Mouse (Mus musculus) left cerebral cortex, adult 8-10 months (tissue): Measurements from ENCODE around the gene Ldlrad3. TPM values are rescaled to one million over a fixed set of nuclear protein-coding genes. Genes with fewer than 3 reads are reported as not detected.
A peak's percentile ranks its signal among the peaks of the same experiment; 100 is the strongest.

Source experiments
- DNase-seq, 2 experiments: peaks; one replicate each; pipeline ENCODE4 v3.0.0; 2022; ENCODE audit warnings: low spot score in 2 of 2
- total RNA-seq, 4 experiments: library from RNA; stranded (reverse); gene quantifications; 2 replicates each; pipeline ENCODE4 v1.2.4; 2022

Gene Ldlrad3
- total RNA-seq, 4 experiments from 2014 or later, result 11.3 to 12.5 (median 12.0) TPM

DNA sequence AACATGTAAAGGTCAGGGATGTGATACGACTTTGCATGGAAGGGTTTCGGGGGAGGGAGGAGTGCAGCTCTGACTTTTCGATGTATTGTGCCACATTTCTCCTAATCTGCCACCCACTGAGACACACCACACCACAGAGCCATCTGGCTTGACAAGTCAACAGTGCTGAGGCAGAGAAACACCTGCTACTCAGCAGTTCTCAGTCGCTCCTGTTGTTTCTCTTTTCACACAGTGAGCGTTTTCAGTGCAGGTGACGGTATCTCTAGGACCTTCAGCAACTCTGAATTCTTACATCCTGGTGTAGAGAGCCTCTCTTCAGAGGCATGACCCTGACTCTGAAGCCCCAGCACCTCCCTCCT lies 68.8 kb downstream of the Ldlrad3 start:
- no peak for DNase-seq

DNA sequence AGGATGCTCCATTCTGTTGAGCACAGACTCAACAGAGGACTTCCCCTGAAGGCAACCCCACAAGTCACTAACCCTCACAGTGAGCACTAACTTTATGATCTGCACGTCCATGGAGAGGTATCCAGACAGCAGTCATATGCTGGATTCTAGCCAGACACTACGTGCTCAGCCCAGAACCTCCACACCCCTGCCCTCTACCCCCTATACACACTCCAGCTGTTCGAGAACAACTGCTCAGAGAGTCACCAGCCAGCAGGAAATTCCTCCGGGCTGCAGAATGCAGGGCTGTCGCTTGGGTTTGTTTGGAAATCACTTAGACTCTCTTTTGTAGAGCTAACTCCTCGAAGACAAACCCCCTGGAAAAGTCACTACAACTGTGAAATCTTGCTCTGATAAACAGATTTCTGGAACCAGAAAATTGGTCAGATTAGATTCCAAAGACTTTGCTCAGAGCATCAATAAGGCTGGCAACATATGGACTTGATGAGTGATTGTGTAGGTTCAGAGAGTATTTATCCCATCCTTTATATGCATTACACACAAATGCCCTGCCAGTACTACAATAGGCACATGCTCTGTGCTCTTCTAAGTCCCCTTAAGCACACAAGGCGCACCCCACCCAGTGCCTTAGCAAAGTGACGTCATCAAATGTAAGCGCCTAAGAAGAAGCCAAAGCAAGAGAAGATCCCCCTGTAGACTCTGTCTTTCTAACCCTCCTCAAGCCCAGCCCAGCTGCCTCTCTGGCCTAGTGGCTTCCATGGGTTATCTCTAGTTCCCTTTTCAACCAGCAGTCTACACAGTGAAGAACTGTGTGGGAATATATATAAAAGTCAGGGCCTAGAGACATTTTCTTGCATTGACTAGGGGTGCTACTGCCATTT lies 69.4 kb downstream of the Ldlrad3 start:
- DNase-seq, result no peak

DNA sequence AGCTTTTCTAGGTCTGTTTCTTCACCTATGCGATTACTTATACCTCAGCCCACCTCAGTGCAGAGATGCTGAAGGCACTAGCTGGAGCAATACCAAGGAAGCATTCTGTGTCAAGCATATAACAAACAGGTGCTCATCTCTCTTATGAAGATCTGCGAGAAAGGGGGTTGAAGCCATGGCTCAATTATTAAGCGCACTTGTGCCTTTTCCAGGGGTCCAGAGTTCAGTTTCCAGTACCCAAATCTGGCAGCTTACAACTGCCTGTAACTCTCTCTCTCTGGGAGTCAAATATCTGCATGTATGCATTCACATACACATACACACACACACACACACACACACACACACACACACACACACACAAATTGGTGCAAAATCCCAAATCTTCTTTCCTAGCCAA lies 72.4 kb downstream of the Ldlrad3 start:
- DNase-seq, result no peak

DNA sequence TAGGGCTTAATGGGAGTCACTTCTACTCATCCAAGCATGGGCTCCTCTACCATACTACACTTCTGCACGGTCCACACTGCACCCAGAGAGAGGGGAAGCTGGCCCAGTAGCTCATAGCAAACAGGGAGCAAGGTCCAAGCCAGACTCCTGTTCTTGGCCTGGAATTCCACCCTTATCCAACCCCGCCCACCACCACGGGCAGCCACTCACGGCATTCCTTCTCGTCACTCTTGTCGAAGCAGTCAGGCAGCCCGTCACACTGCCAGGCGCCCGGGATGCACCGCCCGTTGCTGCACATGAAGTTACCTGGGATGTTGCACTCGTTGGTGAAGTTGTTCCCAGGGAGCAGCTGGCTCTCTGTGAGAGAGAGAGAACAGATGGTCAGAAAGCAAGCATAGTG lies 72.9 kb downstream of the Ldlrad3 start:
- no peak for DNase-seq

DNA sequence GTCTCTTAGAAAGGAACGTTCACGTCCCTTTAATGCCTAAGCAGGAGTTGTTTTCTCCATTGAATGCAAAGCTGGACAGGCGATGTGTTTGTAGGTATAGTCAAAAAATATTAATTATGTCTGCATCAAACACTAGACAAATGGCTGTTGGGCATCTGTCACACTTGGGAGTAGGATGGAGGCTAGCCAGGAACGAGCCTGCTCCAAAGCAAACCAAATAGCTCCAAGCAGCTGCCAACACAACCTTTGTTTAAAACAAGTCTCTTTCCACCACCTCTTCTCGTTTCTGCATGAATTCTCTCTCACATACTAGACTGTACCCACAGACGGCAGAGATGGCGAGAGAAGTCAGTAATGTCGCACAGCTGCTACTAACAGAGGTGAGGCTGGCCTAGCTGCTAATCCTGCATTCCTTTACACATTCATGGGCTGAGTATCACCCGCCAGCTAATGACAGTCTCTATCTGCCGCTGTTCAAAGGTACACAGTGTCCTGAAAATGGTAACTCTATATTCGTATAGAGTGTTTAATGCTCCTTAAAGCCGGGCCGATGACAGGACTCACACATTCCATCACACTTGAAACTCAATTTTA lies 74.2 kb downstream of the Ldlrad3 start:
- DNase-seq, result no peak

DNA sequence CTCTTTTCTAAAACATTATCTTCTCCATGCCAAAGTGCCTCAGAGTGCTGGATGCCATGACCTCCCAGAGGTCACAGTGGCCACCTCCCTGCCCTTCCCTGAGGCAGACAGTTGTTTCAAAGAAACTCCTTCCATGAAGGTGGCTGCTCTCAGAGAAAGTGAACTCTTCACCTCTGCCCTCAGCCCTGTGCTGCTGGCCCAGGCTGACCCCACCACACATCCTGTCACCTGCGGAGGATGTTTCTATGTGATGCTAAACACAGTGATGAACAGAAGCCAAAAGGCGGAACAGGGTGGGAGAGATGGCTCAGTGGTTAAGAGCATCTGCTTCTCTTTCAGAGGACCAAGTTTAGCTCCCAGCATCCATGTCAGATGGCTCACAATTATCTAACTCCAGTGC lies 75.9 kb downstream of the Ldlrad3 start:
- DNase-seq, result no peak

DNA sequence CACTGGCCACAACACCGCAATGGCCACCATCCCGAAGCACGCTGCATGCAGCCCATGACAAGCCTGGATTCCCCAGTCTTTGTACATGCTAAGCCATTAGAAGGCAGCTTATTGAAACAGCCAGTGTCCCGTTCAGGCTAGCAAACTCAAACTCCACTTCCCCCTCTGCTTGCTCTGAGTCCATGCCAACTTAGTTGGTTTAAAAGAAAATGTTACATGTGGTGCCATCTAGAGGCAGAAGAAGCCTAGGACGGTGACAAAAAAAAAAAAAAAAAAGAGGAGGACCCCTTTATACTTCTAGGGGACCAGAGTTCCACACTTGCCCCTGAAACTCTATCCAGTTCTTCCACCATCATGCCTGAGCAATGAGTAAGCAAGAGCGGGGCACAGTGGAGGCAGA lies 78.9 kb downstream of the Ldlrad3 start:
- no peak for DNase-seq

DNA sequence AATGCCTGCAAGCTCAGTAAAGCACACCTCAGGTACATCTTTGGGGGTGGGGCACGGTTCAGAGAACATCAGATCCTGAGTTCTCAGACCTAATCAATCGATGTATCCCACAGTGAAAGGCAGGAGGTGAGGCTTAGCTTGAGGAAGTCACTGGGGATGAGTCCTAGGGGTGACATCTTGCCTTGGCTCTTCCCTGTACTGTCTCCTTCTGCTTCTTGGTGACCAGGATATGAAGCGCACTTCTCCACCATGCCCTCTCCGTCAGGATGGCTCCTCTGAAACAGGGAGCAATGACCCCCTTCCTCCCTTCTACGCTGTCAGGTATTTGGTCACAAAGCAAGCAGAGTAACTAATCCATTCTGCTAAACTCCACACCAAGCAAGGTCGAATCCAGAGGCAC lies 79.5 kb downstream of the Ldlrad3 start:
- DNase-seq, result no peak

DNA sequence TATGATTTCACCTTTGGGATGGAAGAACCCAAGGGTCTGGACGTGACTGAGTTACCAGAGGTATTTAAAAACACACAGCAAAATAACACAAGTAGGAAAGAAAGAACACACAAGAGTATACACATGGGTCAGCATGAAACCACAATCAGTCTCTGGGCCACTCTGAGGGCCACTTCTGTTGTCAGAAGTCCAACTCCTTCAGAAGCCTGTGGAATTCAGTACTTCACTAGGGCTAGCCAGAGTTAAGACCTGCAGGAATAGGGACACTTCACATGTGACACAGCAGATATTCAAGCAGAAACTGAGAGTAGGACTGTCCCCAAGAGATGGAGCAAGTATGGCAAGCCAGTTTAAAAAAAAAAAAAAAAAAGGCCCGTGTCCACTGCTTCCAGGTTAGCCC lies 80.7 kb downstream of the Ldlrad3 start:
- no peak for DNase-seq

DNA sequence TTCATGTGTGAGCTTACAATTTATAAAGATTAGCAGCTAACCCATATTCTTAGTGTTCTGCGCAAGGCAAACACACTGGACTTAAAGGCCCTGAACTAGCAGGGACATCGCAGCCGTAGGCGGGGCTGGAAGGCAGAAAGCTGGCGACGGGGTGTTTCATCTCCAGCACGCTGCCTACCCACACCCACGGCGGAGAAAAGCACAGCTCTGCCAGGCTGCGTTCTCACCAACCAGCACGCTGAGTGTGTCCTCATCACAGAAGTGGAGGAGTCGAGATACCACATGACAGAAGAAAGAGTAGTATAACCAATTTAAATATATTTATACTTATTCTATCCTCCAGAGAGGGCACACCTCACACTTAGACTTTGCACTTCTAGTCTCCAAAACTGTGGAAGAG lies 82.2 kb downstream of the Ldlrad3 start:
- DNase-seq, result peak in 1 of 2 experiments; percentile 78

DNA sequence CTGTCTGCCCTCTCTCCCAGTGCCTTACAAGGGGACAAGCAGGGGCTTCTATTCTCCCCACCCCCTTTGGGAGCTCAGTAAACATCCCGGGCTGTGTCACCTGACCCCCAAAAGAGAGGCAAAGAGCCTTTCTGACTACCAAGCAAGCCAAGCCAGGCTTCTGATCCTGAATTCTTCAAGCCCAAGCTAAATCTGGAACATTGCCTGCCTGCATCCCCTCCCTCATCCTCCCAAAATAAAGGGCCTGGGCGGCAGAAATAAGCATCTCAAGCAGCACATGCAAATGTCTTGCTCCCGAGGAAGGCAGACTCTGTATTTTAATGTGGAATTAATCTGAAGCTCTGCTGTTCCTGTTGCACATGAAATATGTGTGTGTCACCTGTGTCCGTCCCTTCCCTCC lies 85.7 kb downstream of the Ldlrad3 start:
- DNase-seq, result no peak

DNA sequence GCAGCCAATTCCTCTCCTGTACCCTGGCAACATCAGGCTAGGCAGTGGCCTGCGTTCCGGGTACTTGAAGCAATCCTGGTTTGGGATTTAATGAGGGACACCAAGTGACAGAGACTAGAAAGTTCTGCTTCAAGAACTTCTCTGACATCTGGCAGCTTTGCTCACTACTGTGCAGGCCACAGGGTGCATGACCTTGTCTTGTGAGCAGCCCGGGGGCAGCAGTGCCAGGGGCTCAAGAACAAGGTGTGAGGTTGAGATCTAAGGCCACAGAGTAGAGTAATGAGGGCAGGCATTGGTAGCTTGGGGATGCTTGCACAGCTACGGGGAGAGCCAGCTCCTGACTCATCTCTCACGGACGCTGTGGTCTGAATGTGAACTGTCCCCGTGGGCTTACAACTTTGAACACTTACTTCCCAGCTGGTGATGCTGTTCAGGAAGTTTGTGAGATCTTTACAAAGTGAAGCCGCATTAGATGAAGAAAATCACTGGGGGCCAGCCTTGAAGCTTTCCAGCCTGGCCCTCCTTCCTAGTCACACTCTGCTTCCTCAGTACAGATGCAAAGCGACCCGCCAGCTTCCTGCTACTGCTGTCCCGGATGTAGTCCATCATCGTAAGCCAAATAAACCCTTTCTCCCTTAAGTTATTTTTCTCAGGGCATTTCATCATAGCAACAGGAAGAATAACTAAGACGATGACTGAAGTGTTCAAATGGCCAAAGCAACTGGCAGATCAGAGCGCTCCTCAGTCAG lies 86.3 kb downstream of the Ldlrad3 start:
- DNase-seq, result no peak

DNA sequence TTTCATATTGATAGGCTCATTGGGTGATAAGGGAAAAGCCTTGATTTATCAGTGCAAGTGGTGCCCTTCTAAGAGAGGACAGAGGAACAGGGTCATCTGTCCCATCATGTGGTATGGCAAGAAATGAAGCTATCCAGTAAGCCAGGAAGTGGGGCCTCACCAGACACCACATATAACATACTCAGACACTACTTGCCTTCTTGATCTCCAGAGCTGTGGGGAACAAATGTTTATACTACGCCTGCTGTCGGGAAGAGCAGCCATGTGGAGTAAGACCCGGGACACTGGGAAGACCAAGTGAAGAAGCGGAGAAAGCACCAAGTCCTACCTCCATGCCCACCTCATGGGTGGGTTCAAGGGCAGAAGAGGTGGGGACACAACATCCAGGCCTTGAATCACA lies 86.9 kb downstream of the Ldlrad3 start:
- no peak for DNase-seq

DNA sequence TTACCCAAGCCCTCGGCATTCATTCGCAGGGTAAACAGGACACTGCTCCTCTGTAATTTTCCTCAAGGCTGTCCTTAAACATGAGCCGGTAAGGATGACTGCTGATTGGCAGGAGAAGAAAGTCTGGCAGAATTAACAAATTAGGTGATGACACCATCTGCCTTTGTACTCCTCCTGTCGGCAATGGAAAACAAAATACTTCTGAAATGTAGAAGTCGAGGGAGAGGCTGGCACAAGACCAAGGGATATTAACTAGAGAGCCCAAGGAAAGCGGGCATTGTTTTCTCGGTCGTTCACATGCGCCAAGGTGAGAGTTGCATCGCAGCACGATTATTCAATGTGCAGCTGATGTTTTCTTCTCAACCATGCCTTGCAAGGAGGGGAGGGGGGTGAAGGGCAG lies 91.4 kb downstream of the Ldlrad3 start:
- DNase-seq, result no peak

DNA sequence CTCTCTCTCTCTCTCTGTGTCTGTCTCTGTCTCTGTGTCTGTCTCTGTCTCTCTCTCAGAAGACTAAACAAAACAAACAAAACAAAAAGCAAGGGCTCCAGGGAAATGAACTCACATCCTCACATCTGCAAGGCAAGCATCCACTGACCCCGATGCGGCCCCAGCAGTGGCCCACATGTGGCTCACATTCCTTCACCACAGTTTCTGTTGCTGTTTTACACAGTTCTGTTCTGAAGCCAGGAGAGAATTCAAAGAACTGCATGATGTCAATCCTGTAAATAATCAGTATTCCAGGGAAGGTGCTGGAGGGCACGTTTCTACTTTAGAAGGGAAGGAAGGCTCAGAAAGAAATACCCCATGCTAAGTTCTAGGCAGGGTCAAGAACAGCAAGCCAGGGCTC lies 91.9 kb downstream of the Ldlrad3 start:
- DNase-seq, result no peak

DNA sequence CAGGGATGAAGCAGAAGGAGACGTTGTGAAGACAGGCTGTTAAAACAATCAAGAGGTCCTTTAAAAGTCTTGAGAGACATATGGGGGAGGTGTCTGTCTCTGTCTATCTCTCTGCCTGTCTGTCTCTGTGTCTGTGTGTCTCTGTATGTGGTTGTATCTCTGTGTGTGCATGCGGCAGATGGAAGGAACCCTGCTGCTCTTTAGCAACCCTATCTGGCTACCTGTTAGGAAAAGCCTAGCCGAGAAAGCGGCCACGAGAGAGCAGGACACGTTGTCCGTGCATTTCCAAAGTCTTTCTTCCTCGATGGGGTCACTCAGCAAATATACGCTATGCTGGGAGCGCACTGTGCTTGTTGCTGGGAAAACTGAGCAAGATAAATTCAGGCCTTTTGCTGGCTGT lies 93.6 kb downstream of the Ldlrad3 start:
- DNase-seq, result no peak

DNA sequence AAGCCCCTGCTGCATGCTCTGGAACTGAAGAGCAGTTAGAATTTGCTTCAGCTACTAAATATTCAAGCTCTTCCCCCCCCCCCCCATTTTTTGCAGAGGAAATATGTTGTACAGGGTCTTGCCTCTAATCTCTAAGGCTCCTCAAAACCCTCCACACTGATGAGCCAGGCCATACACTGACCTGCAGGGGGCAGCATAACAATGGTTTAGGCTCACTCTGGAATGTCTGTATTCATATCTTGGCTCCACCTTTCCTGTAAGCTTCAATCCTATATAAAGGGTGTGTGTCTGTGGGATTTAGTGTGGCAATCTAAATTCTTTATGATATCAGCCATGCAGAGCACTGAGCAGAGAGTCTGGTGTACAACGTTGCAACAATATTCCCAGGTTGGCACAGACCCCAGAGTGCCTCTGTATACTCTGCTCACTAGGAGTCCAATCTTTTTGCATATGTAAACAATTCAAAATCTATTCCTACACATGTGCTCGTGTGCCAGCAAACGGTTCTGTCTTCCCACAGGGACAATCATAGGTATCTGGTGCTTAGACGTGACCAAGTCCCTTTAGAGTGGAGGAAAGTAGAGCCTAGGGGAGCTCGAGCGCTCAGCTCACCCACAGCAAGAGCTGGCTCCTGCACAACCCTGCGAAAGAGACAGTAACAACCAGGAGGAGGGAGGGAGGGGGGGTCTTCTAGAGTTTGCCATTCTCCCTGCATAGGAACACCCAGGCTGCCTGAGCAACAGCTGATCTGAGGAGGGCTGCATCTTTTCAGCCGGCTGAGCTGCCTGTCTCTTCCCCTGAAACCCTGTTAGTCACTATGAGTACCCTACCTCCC lies 94.5 kb downstream of the Ldlrad3 start:
- DNase-seq, result peak in 1 of 2 experiments; percentile 64

DNA sequence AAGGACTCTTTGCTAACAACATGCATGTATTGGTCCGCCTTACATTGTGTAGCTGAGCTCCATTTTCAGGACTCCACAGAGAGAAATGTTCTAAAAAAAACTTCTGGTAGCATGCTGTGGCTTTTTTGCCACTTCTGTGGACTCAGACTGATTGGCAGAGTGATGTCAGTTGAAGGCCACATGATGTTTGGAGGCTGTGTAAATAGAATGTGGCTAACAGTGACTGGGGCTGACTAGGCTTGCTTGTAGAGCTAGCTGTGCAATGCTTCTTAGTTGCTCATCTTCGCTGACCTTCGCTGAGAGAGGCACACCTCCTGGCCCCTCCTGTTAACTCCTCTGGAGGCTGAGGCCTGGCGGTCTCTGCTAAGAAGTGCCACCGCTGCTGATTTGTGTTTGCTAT lies 98.4 kb downstream of the Ldlrad3 start:
- no peak for DNase-seq

DNA sequence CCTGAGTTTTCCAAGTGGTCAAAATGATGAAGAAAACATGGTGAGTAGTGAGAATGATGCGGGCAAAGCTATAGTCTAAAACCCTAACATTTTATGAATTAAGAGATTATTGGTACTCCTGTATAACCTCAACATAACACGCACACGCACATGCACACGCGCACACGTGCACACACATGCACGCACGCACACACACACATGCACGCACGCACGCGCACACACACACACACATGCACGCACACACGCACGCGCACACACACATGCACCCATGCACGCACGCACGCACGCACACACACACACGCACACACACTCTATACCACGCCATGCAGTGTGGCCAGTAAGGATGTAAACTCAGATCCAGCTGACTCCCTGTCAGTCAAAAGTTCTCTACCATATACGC lies 99.6 kb downstream of the Ldlrad3 start:
- no peak for DNase-seq

DNA sequence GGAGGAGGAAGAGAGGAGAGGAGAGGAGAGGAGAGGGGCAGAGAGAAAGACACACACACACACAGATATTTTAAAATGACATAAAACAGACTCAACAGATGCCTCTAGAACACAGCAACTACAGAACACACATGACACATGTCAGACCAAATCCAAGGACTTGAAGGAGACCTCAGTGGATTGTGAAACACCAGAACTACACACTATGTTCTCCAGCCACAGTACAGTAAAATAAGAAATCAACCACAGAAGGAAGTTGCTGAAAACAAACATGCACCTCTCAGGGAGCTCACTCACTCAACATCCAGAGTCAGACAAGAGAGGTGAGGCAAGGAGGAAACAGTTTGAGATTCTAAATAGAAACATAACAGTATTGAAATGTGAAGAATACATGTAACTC lies 103.4 kb downstream of the Ldlrad3 start:
- DNase-seq, result no peak

DNA sequence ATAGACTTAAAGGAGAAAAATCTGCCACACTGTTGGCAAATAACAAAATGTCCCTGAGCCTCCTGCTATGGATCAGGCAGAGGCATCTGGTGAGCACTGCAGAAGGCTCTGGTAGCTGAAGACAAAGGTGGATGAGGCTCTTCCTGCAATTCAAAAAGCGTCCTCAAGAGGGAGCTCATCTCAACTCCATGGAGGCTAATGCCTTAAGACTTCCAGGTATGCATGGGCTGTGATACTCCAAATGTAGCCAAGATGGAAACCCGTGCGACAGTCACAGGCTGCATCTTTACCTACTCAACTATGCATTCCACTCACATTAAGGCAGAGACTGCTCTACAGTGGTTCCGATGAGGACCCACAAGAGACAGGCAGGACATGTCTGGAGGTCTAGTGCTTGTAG lies 108.6 kb downstream of the Ldlrad3 start:
- peak in 1 of 2 experiments; percentile 64 for DNase-seq

DNA sequence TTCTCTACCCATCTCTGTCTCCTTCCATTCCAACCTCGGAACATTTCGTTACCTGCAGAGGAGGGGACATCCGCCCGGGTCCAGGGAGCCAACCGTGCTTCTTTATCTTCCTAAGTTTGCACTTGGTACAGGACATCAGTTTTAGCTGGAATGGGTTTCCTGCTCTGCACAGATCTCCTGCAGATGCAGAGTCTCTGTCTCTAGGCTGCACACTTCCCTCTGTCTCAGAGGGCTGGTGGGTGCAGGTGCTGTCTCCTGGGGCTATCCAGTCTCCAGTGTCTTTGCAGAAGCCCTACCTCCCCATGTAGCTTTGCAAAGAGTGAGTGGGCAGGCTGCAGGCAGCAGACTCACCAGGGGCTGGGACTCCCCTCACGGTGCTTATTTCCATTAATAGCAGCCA lies 109.9 kb downstream of the Ldlrad3 start:
- DNase-seq, result no peak
